Mouse (Mus musculus) thymus, postnatal 25 days (tissue): ENCODE results near the gene Hal.

ENCODE experiments used
- DNase-seq: peaks from one replicate; pipeline ENCODE4 v3.0.0; 2022

The Hal gene

DNA sequence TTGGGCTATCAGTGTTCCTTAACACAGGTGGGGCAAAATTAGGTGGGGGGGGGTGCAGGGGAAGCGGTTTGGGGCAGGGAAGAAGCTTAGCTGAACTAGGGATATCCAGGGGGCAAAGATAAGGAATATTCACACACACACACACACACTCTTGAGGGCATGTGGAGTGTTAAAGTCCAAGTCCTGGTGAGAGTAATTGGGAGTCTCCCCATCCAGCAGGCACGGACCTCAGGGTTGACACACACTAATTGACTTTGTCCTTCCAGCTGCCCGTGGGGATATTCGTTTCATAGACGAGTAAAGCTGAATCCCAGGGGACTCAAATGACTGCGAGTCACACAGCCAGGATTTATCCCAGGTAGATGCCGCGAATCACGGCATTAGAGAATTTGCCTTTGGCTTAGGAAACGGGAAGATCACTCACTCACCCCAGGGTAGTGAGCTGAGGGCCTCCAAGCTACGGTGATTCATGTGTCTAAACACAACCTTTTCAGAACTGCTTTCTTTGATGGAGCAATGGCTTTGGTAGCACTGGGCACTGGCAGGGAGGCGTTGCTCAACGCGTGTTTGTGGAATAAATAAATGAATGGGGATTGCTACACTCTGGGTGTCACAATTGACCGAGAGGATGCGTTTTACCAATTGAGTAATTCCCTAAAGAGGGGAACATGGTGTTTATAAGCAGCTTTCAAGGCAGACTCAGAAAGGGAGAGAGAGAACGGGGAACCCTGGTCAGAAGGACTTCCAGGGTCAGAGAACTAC is at the start of gene Hal:
Gene Hal (plus strand): TSS at position 703 of the 762 bp plus-strand sequence.
- no peak for DNase-seq

DNA sequence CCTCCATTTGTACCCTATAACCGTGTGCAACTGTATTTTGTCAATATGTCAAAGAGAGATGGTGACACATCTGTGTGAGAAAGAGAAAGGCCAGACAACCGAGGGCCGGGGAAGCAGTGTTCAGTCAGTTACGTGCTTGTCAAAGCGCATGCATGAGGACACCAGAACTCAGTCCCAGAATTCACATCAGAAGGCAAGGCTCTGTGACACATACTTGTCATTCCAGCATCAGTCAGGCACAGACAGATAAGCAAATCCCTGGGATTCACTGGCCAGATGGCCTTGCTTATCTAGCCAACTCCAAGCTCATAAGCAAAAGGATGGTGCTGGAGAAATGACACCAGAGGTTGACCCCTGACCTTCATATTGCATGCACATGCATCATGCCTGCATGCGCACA is 47.1 kb upstream of the Hal start:
- no peak for DNase-seq

DNA sequence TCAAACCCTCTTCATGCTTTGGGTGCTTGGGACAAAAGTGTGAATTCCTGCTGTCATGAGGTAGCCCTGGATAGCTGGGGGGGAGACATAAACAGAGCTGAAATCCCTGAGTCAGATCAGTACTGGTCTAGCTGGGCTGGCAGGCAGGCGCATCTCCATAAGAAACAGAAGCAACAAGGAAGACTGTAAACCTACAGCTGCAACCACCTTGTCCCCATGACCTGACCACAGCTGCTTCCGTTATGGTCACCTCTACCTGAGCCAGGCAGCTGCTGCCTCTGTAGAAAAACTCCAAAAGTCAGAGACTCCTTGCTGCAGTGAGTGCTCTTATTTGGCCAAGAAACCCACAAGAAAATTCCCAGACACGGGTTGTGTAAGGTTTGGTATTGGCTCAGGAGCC is 46.4 kb upstream of the Hal start:
- no peak for DNase-seq

DNA sequence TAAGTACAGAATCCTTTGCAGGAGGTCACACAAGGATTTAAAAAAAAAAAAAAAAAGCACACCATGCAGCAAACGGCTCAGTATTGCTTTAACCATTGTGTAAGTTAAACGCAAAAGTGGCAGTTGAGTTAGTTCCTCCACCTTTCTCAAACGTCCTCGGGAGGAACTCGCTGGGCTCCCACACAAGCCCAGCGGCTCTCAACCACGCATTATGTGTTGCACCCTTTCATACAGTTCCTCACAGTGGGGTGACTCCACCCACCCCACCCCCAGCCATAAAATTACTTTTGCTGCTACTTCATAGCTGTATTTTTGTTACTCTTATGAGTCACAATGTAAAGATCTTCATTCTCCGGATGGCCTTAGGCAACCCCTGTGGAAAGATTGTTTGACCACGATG is 44.2 kb upstream of the Hal start:
- DNase-seq = no peak

DNA sequence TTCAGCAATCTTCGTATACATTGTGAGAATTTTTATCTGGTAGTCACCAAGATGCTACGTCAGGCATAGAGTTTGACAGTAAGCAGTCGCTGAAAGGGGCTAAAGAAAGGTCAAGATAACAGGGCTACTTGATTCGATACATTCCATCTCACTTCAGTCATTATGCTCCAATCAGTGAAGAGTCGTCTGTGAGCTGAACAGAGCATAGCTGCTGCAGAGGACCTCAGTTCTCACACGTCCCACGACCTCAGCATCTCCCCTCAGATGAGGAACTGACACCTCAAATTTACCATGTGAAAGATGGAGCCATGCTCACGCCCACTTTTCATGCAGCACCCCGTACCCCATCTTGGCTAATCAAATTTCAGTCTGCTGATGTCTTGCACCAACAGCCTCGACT is 41.2 kb upstream of the Hal start:
- DNase-seq = no peak

DNA sequence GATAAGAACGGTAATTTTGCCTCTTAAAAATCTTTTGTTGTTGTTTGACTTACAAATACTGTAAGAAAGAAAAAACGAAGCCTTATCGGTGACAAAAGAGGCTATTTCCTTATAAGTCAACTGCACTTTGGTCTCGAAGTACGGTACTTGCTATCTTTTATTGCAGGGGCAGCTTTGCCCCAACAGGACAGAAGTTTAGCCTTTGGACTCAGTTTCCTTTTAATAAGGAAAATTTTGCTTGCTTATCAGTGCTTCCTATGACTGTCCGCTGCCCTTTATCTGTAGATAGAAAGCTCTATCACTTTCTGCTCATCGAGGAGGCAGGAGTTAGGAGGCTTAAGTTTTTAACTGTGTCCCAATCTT is 33.9 kb upstream of the Hal start:
- DNase-seq = no peak

DNA sequence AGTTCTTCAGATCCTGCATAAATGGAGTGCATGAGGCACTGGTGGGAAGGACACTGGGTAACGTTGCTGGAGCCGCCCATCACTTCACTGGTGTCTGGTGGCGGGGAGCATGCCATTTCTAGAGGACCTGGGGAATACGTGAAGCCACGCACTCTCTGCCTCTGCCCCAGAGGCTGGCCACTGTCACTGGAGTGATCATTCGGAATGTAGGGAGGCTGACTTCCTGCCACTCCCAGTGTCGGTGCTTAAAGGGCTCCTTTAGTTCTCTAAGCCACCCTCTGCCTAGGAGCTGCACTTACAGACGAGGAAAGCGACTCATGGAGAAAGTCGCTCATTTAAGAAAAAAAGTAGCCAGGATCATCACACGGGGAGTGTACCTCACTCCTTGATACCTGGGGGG is 28.5 kb upstream of the Hal start:
- no peak for DNase-seq

DNA sequence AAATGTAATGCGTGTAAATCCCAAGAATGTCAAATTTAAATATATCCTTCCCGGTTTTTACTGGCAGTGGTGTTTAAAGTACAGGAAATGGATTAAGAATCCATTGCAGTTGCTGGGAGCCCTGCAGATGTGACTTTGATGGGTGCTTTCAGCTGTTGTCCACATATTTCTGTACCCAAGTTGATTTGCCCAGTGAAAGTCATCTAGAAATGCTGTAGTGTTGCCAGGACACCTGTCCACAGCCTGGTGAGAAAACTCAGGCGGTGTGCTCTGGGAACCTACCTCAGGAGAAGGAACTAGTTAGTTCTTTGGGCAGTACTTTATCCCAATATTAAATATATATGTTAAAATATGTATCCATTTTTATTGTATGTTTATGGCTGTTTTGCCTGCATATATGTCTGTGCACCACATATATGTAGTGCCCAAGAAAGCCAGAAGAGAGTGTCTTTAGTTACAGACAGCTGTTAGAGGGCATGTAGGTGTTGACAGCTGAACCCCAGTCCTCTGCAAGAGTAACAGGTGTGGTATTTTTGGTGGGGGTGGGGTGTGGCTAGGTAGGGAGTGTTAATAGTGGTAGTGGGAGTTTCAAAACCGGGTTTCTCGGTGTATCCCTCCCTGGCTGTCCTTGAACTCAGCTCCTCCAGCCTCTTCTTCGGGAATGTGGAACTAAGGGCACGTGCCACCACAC is 25.7 kb upstream of the Hal start:
- no peak for DNase-seq

DNA sequence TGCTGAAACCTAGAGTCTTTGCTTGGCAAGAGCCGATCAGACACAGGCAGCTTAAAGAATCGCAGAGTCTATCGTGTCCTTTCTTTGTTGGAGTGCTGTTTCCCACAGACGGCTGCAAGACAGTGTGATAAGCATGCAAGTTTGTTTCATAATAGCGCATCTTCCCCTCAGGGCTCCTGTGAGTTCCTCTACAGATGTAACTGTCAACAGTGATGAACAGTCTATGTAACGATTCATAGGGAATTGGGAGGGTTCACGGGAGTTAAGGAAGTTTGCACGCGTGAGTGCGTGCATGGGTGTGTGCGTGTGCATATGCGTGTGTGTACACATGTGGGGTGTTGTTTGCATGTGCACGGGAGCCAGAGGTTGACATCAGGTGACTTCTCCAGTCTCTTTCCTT is 25.0 kb upstream of the Hal start:
- no peak for DNase-seq

DNA sequence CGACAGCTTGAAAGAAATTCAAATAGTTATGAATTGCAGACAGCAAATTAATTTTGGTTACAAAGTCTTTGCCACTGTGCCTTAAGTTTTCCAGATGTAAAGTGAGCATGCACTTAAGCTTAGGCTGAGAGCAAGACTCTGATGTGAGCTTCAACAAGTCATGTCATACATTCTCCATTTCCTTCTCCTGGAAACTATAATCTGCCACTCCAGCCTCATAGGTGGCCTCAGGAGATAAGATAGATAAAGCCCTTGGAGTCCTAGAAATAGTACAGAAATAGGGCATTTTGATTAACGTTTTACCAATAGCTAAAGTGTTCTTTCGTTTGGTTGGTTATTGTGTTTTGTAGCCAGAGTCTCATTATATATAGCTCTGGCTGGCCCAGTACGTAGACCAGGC is 21.3 kb upstream of the Hal start:
- no peak for DNase-seq

DNA sequence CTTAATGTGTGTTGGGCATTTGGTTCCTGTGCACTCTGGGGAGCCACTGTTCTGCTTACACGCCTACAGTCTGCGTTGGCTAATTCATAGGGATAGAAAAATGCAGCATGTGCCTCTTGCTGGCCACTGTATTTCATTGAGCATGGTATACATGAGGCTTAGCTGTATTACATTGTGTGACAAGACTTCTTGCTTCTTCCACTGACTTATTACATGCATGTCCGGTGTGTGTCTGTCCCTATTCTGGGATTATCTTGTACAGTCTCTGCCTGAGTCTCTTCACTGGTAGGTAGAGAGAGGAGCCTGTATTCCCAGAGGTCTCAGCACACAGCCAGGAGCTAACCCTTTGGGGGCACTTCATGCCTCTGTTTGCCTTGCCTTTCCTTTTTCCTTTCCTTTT is 20.8 kb upstream of the Hal start:
- DNase-seq = no peak

DNA sequence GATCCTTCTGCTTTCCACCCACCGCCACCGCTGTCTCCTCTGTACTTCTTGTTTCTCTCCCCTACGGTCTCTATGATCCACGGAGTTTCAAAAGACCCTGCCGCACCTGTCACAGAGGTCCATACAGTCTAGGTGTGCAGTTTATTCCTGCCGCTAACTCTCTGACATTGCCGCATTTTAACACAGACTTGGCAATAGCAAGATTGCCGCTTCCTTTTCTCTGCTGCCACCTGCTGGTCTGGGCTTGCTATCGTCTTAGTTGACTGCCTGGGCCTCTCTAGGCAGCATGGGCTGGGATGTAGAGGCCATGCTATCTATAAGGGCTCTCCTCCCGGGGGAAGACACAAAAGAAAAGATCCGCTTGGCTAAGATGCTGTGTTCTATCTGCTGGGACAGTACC is 17.2 kb upstream of the Hal start:
- peak; percentile 91 for DNase-seq

DNA sequence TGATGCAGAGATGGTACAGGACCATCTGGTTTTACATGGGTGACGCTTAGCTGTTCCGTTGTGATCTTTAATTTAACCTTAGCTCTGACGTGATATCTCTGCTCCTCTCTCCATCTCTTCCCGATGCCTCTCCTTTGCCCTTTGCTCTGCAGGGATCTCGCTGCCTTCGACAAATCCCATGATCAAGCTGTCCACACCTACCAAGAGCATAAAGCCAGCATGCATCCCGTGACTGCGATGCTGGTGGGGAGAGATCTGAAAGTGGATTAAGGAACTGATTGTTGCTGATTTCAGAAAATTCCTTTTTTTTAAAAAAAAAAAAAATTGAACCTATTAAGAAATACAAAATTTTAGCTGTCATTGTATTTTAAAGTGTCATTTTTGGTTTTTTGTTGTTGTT is 4.1 kb upstream of the Hal start:
- DNase-seq = no peak

DNA sequence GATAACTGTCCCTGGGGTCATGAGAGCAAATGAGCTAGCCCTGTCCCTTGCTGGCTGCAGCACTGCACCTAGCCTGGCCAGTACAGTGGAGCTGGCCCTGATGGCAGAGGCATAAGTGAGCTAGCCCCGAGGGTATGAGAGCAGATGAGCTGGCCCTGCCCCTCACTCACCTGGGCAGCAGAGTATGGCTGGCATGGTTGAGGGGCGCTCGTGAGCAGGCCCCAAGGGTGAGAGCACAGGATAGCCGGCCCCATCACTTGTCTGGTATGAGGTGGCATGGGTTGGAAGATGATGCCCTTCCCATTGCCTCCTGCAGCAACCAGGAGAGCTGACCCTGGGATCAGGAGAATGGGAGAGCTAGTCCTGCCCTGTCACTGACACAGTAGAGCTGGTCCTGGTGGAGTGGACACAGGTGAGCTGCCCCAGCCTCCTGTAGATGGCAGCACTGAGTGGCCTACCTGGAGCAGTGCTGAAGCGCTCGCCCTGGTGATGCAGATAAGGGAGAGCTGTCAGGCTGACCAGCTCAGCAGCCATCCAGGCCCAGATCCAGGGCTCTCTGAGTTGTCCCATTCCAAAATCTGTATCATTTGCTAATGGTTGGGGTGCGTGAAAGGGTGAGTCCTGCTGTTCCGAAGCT is 3.4 kb upstream of the Hal start:
- peak; percentile 51 for DNase-seq

DNA sequence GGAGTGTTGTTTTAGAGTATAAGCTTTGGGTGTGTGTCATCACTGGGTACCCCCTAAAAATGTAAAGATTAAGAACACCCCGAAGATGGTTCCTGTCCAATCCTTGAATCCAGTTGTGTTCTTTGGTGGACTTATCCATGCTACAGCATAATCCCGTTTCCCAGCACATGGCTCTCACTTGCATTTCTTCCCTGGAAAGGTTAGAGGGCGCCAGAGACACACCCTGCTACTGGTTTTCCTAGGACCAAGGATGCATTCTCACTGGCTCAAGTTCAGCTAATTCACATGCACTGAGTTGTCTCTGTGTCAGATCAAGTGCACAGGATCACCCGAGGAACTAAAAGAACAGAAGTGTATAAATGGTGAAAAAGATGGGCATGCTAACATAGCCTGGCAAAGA is 1.9 kb upstream of the Hal start:
- no peak for DNase-seq

DNA sequence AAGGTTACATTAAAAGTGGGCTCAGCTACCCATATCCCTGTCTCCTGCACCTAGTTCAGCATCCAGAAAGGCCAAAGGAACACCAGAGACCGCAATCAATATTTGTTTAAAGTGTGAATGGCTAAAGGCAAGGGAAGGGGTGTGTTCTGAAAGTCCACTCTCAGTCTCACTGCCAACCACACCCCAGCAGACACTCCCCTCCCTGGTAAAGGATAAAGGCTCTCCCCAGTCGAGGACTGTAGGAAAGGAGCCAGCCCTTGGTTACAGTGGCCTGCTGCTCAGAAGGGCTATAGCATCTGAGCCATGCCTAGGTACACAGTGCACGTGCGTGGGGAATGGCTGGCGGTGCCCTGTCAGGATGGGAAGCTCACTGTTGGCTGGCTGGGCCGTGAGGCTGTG is 259 bp downstream of the Hal start:
- DNase-seq = no peak

DNA sequence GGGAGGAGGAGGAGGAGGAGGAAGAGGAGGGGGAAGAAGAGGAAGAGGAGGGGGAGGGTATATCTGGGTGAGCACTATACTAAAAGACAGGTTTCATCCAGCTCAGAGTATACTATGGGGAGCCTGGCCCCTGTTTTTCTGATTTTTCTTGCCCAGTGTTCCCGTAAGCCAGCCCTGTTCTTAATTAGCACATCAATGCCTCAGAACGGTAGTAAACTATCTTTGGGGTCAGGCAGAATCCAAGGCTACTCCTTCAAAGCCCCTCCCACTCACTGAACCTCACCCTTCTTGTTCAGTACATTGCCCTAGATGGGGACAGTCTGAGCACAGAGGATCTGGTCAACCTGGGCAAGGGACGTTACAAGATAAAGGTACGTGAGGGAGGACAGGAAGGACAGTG is 1.9 kb downstream of the Hal start:
- DNase-seq = no peak

DNA sequence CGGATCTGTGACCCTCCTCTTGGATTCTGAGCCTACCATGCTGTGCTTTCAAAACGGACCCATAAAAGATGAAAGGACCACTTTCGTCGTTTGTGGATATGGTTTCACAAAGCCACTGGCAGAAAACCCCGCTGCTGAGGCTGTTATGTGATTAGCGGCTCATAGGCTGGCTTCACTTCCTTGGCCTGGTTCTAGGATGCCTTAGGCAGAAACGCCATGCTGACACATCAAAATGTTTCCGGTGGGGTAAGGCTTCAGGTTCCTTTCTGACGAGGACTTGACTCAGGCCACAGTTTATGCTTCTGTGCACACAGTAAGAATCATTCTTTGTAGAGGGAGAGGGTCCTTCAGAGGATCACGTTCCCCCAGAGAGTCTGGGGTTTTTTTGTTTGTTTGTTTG is 12.3 kb downstream of the Hal start:
- no peak for DNase-seq

DNA sequence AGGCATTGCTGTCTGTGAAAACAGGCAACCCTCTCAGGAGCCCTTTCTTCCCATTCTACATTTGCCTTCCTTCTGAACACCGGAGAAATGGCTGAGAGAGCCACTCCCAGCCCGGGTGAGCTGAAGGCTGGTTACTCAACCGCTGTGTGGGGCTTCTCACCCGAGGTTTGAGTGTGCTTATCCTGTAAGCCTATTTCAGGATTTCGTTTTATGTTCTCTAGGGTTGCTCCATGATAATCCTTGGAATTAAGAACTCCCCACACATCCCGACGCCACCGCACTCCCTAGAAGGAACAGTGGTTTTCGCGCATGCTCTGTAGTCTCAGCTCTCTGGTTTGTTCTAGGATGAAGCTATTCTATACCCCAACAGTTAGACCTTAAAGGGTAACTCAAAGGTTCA is 12.8 kb downstream of the Hal start:
- DNase-seq = no peak

DNA sequence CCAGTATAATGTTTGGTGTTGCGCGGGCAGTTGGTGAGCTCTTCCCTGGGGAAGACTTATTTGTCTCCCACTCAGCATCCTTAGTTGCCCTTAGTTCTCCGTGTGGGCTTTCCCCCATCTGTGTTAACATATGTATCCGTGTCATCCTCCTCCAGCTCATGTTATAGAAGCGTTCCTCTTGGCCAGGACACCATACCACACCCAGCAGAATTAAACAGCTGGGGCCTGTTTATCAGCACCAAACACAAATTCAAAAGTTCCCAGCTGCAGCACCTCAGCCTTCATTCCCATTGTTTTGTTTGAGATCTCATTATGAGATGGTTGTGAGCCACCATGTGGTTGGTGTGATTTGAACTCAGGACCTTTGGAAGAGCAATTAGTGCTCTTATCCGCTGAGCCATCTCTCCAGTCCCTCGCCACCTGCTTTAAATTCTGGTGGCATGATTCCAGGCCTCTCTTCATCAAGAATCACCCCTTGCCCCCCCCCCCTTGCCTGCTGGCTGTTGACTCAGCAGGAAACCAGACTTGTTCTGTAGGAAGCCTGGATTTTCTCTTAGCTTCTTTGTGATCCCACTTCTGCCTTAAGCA is 19.9 kb downstream of the Hal start:
- DNase-seq = no peak

DNA sequence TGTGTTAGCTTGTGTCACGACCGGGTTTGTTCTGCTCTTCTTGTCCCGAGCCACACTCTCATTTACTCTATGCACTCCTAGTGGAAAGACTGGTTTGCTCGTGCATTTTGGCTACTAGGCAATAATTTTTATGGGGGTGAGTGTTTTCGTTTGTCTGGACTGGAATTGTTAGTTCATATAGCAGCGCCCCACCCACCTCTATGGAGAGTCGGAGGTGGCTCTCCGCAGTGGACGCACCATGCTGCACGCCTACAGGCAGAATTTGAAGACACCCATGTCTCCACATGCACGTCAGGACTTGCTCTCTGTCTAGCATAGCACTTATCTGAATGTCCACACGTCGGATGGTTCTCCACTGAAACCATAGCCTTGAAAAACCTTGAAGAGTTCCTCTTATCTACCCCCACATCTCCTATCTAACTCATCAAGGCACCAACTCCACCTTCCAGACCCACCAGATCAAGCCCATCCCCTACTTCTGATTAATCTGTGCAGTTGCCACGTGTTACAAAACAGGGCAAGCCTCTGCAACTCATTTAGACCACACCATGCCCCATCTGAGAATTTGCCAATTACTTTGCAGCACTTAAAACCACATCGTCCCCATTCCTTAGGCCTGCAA is 21.1 kb downstream of the Hal start:
- no peak for DNase-seq

DNA sequence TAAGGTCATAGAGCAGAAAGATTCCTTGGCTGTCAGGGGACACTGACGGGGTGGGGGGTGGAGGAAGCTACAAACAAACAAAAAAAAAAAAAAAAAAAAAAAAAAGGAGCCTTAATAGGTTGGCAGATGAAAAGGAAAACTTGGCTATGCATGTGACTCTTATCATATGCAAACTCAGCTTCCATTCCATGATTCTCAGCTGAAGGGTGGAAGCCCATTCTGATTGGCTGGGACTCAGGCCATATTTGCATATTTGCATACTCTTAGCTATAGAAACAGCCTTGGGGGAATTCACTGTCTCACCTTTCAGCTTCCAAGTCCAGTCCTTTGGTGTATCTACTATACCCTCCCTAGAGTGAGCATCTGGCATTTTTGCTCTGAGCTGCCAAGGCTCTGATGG is 26.9 kb downstream of the Hal start:
- DNase-seq = peak; percentile 6

DNA sequence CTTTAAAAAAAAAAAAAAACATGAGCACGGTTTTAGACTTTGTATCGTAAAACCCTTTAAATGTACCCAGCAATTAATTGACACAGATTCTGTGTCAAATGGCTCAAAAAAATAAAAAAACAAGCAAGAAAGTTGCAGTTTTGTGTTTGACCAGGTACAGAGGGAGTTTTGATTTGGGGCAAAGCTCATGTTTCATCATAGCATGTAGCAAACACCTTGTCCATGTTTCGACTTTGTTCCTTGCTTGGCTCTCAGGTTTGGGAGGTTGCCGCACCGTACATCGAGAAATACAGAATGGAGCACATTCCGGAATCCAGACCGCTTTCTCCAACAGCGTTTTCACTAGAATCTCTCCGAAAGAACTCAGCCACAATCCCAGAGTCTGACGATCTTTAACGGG is 27.4 kb downstream of the Hal start:
- DNase-seq = no peak

DNA sequence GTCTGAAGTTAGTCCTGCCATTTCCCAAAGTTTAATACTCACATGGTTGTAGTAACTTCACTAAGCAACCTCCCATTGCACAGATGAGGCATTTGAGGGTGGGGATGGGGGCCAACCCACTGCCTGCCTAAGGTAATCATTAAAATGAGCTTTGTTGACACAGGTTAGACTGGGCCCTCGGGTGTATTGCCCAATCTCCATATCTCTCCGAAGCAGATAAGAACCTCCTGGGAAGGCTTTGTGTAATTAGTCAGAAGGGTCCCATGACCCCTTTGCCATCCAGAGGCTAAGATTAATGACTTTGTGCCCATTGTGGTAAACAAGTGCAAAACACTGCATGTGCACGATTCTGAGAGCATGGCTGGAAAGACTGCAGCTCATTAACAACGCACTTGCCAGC is 29.2 kb downstream of the Hal start:
- DNase-seq = no peak
